Mouse (Mus musculus): Measurements from ENCODE around the gene Gm26965. TPM values are rescaled to one million over a fixed set of nuclear protein-coding genes. Genes with fewer than 3 reads are reported as not detected.
"Not testable (repeated sequence)": the region's sequence is repeated elsewhere in the genome, so short reads cannot be mapped to it uniquely, and the experiment has no call there.

Gm26965 gene
- polyA plus RNA-seq, 1 experiment from 2014 or later = not detected

- no peaks in the 10 kb centered on the region for H3K27me3 ChIP-seq (ENCODE audit: control insufficient read depth, insufficient read depth, low read length)
- no peak for ATAC-seq (ENCODE audit: insufficient read depth, low FRiP score, low TSS enrichment)
- no peaks in the 10 kb centered on the region for H3K4me1 ChIP-seq (ENCODE audit: control insufficient read depth, insufficient read depth, low read length)
- peaks cover 8% of the 10 kb centered on the region for H3K9me3 ChIP-seq (ENCODE audit: control insufficient read depth, low read length)
- no peak for DNase-seq (ENCODE audit: low spot score)
- no peak overlapping the region for H3K4me3 ChIP-seq (ENCODE audit: low read depth, low read length)
- no peak overlapping the region for H3K9ac ChIP-seq (ENCODE audit: low read length)
- no peak overlapping the region for H3K27ac ChIP-seq (ENCODE audit: low read depth, low read length)
- H3K36me3 ChIP-seq (ENCODE audit: control insufficient read depth, insufficient read depth, low read length) = peaks cover 14% of the 10 kb centered on the region
- H3K4me2 ChIP-seq (ENCODE audit: low read depth) = no peak overlapping the region
- WGBS = 95% methylated on average over 1 of the region's 1 CpGs
Observed at GRCm38 (mm10) chr13:67495631-67496030, 30.3 kb downstream of the Gm26965 start.

DNA sequence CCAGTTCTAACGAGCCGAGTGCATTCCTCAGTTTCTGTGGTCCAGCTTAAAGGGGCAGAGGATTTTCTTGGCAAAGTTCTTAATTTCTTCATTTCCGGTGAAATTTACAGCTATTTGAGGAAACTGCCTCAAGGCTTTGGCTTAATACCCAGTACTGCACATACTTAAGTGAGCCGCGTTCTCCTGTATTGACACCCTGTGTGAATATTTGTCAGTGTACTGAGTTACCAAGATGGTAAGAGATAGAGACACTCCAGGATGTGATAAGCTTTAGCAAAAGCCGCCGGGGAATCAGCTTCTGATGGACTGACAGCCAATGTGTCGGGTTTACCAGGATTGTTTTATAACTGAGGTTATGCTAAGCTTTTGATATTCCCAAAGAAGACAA is 41.5 kb downstream of the Gm26965 start:
- 49% methylated on average over 8 of the region's 8 CpGs for WGBS
- no peaks in the 10 kb centered on the region; the same call in 1 of the 2 replicates for H3K4me1 ChIP-seq (ENCODE audit: control insufficient read depth, insufficient read depth, low read length)
- H3K36me3 ChIP-seq (ENCODE audit: control insufficient read depth, insufficient read depth, low read length) = peaks cover 4% of the 10 kb centered on the region; the same call in 1 of the 2 replicates
- no peaks in the 10 kb centered on the region for H3K9me3 ChIP-seq (ENCODE audit: control insufficient read depth, low read length)
- H3K4me3 ChIP-seq (ENCODE audit: low read depth, low read length) = peak overlapping the region; percentile 48
- H3K27ac ChIP-seq (ENCODE audit: low read depth, low read length) = no peak overlapping the region
- peak; percentile 38 for ATAC-seq (ENCODE audit: insufficient read depth, low FRiP score, low TSS enrichment)
- no peaks in the 10 kb centered on the region for H3K27me3 ChIP-seq (ENCODE audit: control insufficient read depth, insufficient read depth, low read length)
- DNase-seq (ENCODE audit: low spot score) = no peak
- H3K9ac ChIP-seq (ENCODE audit: low read length) = peak overlapping the region; percentile 33; the same call in 1 of the 2 replicates
- H3K4me2 ChIP-seq (ENCODE audit: low read depth) = peak overlapping the region; percentile 40

DNA sequence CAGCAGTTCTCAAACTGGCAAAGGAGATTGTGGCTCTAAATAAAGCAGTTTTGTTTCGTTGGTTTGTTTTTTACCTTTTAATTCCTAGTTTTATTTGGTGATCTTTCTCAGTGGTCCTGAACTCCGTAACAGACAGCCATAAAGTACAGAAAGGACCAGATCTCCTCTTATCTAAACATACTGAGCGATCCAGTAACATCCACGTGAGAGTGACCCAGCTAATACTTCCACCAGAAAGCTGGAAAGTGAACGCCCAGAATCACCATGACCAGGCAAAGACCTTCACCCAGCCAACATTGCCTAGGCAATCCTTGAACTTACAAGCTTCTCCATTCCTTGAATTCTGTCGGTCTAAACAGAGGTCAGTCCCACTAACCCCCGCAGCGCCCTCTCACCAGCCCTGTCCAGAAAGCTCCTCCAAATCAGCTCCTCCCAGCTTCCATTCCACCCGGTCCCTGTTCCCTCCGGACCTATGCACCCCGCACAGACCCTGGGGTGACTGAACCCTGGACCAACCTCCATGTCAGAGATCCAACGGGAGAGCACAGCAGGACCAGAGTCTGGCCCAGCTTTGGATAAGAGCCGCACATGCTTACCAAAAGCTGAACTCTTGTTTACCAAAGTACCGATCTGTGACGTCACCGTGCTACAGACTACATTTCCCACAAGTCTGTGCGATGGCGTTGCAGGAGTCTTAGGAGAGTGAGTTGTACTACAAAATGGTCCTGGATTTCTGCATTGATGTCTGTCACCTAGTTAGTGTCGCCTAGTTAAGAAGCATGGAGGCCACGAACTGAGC is 42.1 kb downstream of the Gm26965 start, which contains the start of gene Zfp874b:
Gene Zfp874b, minus strand, starts transcription at position 634 of the 799 bp plus-strand sequence.
- DNase-seq (ENCODE audit: low spot score) (peak; percentile 83), ATAC-seq (ENCODE audit: insufficient read depth, low FRiP score, low TSS enrichment) (peak; percentile 93)
- Histone ChIP-seq H3K27ac (ENCODE audit: low read depth, low read length) (no peak within 1 kb of the TSS), H3K9ac (ENCODE audit: low read length) (peak within 1 kb of the TSS; percentile 33; the same call in 1 of the 2 replicates), H3K4me3 (ENCODE audit: low read depth, low read length) (peak within 1 kb of the TSS; percentile 48), H3K4me2 (ENCODE audit: low read depth) (peak within 1 kb of the TSS; percentile 40), H3K4me1 (ENCODE audit: control insufficient read depth, insufficient read depth, low read length) (no peaks in the 10 kb centered on the region; the same call in 1 of the 2 replicates), H3K36me3 (ENCODE audit: control insufficient read depth, insufficient read depth, low read length) (no peaks in the 10 kb centered on the region), H3K9me3 (ENCODE audit: control insufficient read depth, low read length) (no peaks in the 10 kb centered on the region), H3K27me3 (ENCODE audit: control insufficient read depth, insufficient read depth, low read length) (no peaks in the 10 kb centered on the region)
- 6% methylated on average over 20 of the region's 20 CpGs for WGBS

GRCm38 (mm10) chr13:67481528-67481927 is 44.4 kb downstream of the Gm26965 start:
- no peak for ATAC-seq (ENCODE audit: insufficient read depth, low FRiP score, low TSS enrichment)

GRCm38 (mm10) chr13:67469274-67469673 is 56.7 kb downstream of the Gm26965 start:
- no peak overlapping the region for H3K27ac ChIP-seq (ENCODE audit: low read depth, low read length)
- H3K27me3 ChIP-seq (ENCODE audit: control insufficient read depth, insufficient read depth, low read length) = no peaks in the 10 kb centered on the region
- no peak overlapping the region for H3K4me2 ChIP-seq (ENCODE audit: low read depth)
- H3K4me1 ChIP-seq (ENCODE audit: control insufficient read depth, insufficient read depth, low read length) = no peaks in the 10 kb centered on the region
- no peak for ATAC-seq (ENCODE audit: insufficient read depth, low FRiP score, low TSS enrichment)
- whole genome bisulfite sequencing = 97% methylated on average over 3 of the region's 3 CpGs
- H3K9ac ChIP-seq (ENCODE audit: low read length) = no peak overlapping the region
- H3K36me3 ChIP-seq (ENCODE audit: control insufficient read depth, insufficient read depth, low read length) = no peaks in the 10 kb centered on the region
- DNase-seq (ENCODE audit: low spot score) = no peak
- H3K4me3 ChIP-seq (ENCODE audit: low read depth, low read length) = no peak overlapping the region
- H3K9me3 ChIP-seq (ENCODE audit: control insufficient read depth, low read length) = no peaks in the 10 kb centered on the region

More at GRCm38 (mm10) chr13:67481528-67481927, 44.4 kb downstream of the Gm26965 start:
- 67% methylated on average over 4 of the region's 4 CpGs for WGBS
- H3K4me3 ChIP-seq (ENCODE audit: low read depth, low read length) = no peak overlapping the region
- H3K4me2 ChIP-seq (ENCODE audit: low read depth) = no peak overlapping the region
- H3K4me1 ChIP-seq (ENCODE audit: control insufficient read depth, insufficient read depth, low read length) = no peaks in the 10 kb centered on the region; the same call in 1 of the 2 replicates
- H3K27ac ChIP-seq (ENCODE audit: low read depth, low read length) = no peak overlapping the region
- no peak overlapping the region for H3K9ac ChIP-seq (ENCODE audit: low read length)
- no peaks in the 10 kb centered on the region for H3K36me3 ChIP-seq (ENCODE audit: control insufficient read depth, insufficient read depth, low read length)
- DNase-seq (ENCODE audit: low spot score) = no peak
- no peaks in the 10 kb centered on the region for H3K27me3 ChIP-seq (ENCODE audit: control insufficient read depth, insufficient read depth, low read length)
- H3K9me3 ChIP-seq (ENCODE audit: control insufficient read depth, low read length) = no peaks in the 10 kb centered on the region

GRCm38 (mm10) chr13:67463506-67464185 is 62.3 kb downstream of the Gm26965 start:
- not testable (repeated sequence) for DNase-seq (ENCODE audit: low spot score)

DNA sequence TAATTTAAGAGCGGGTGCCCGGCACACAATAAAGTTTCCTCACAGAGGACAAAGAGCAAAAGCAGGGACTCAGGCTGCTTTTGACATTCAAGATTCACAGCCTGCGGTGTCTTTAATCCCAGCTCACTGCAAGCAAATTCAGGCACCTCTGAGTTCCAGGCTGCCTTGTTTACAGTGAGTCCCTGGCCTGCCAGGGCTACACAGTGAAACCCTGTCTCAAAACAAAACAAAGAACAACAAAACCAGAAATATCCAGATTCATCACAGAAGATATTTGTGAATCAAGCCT is 74.0 kb downstream of the Gm26965 start:
- ATAC-seq (ENCODE audit: insufficient read depth, low FRiP score, low TSS enrichment) = peak; percentile 43
- no peaks in the 10 kb centered on the region for H3K36me3 ChIP-seq (ENCODE audit: control insufficient read depth, insufficient read depth, low read length)
- 3% methylated on average over 3 of the region's 3 CpGs for WGBS
- H3K4me2 ChIP-seq (ENCODE audit: low read depth) = peak overlapping the region; percentile 73
- peak overlapping the region; percentile 50 for H3K9ac ChIP-seq (ENCODE audit: low read length)
- peak; percentile 12 for DNase-seq (ENCODE audit: low spot score)
- H3K27ac ChIP-seq (ENCODE audit: low read depth, low read length) = no peak overlapping the region
- no peaks in the 10 kb centered on the region for H3K27me3 ChIP-seq (ENCODE audit: control insufficient read depth, insufficient read depth, low read length)
- H3K4me3 ChIP-seq (ENCODE audit: low read depth, low read length) = peak overlapping the region; percentile 51
- no peaks in the 10 kb centered on the region for H3K9me3 ChIP-seq (ENCODE audit: control insufficient read depth, low read length)
- no peaks in the 10 kb centered on the region for H3K4me1 ChIP-seq (ENCODE audit: control insufficient read depth, insufficient read depth, low read length)

More at GRCm38 (mm10) chr13:67463506-67464185, 62.3 kb downstream of the Gm26965 start:
- not testable (repeated sequence) for H3K27ac ChIP-seq (ENCODE audit: low read depth, low read length); H3K9ac ChIP-seq (ENCODE audit: low read length); H3K4me2 ChIP-seq (ENCODE audit: low read depth); ATAC-seq (ENCODE audit: insufficient read depth, low FRiP score, low TSS enrichment); H3K36me3 ChIP-seq (ENCODE audit: control insufficient read depth, insufficient read depth, low read length); H3K4me3 ChIP-seq (ENCODE audit: low read depth, low read length); H3K9me3 ChIP-seq (ENCODE audit: control insufficient read depth, low read length); H3K27me3 ChIP-seq (ENCODE audit: control insufficient read depth, insufficient read depth, low read length); H3K4me1 ChIP-seq (ENCODE audit: control insufficient read depth, insufficient read depth, low read length)
- 79% methylated on average over 2 of the region's 5 CpGs for WGBS

GRCm38 (mm10) chr13:67451172-67452020 is 74.6 kb downstream of the Gm26965 start, which contains the start of gene Zfp874a:
Zfp874a (minus strand) TSS chr13:67451624.
- Histone ChIP-seq H3K4me1 (ENCODE audit: control insufficient read depth, insufficient read depth, low read length) (no peaks in the 10 kb centered on the region), H3K4me2 (ENCODE audit: low read depth) (peak within 1 kb of the TSS; percentile 73), H3K36me3 (ENCODE audit: control insufficient read depth, insufficient read depth, low read length) (no peaks in the 10 kb centered on the region), H3K9me3 (ENCODE audit: control insufficient read depth, low read length) (no peaks in the 10 kb centered on the region), H3K27me3 (ENCODE audit: control insufficient read depth, insufficient read depth, low read length) (no peaks in the 10 kb centered on the region), H3K9ac (ENCODE audit: low read length) (peak within 1 kb of the TSS; percentile 50), H3K4me3 (ENCODE audit: low read depth, low read length) (peak within 1 kb of the TSS; percentile 51), H3K27ac (ENCODE audit: low read depth, low read length) (no peak within 1 kb of the TSS)
- ATAC-seq (ENCODE audit: insufficient read depth, low FRiP score, low TSS enrichment) (peak; percentile 94), DNase-seq (ENCODE audit: low spot score) (peak; percentile 85)
- 2% methylated on average over 20 of the region's 20 CpGs for WGBS

Data from neural tube, embryonic 11.5 days (tissue).